Mouse (Mus musculus) cerebellum, adult 8-10 months (tissue): ENCODE data around the gene Defb15.
"Not testable (repeated sequence)": the region's sequence is repeated elsewhere in the genome, so short reads cannot be mapped to it uniquely, and the experiment has no call there.

Experiments used
- DNase-seq: peaks from one replicate; pipeline ENCODE4 v3.0.0; 2022

The Defb15 gene

GRCm38 (mm10) chr8:21932610-21933009 is at the start of gene Defb15:
TSS of gene Defb15 (minus strand) at chr8:21932710.
- DNase-seq: no peak

GRCm38 (mm10) chr8:21981664-21982337 is 49.3 kb upstream of the Defb15 start:
- DNase-seq: peak; percentile 13

- DNase-seq: no peak
These were observed 45.7 kb upstream of the Defb15 start for GRCm38 (mm10) chr8:21978193-21978592.

- no peak for DNase-seq
These were observed 37.0 kb upstream of the Defb15 start, which contains the start of gene Ccdc70 for GRCm38 (mm10) chr8:21969475-21969874. TSS of gene Ccdc70 (plus strand) at chr8:21969775.

GRCm38 (mm10) chr8:21966646-21967045 is 34.1 kb upstream of the Defb15 start:
- DNase-seq: no peak

GRCm38 (mm10) chr8:21958414-21958813 is 25.9 kb upstream of the Defb15 start, which contains the start of gene Fam90a1a:
TSS of gene Fam90a1a (plus strand) at chr8:21958714.
- DNase-seq: no peak

GRCm38 (mm10) chr8:21956336-21956735 is 23.8 kb upstream of the Defb15 start:
- no peak for DNase-seq

- DNase-seq: peak; percentile 3
These were observed 22.8 kb upstream of the Defb15 start for GRCm38 (mm10) chr8:21955321-21955720.

- no peak for DNase-seq
These were observed 15.0 kb upstream of the Defb15 start for GRCm38 (mm10) chr8:21947311-21948017.

- DNase-seq: no peak
These were observed 14.0 kb upstream of the Defb15 start, which contains the start of gene Defb13 for GRCm38 (mm10) chr8:21946462-21946861. TSS of gene Defb13 (plus strand) at chr8:21946762.

GRCm38 (mm10) chr8:21938052-21938451 is 5.5 kb upstream of the Defb15 start, which contains the start of gene Defb35:
TSS of gene Defb35 (plus strand) at chr8:21938352.
- not testable (repeated sequence) for DNase-seq

GRCm38 (mm10) chr8:21930754-21931153 is 1.8 kb downstream of the Defb15 start:
- not testable (repeated sequence) for DNase-seq

GRCm38 (mm10) chr8:21915625-21916024 is 16.9 kb downstream of the Defb15 start:
- DNase-seq: no peak

GRCm38 (mm10) chr8:21912554-21912953 is 20.0 kb downstream of the Defb15 start:
- no peak for DNase-seq

- no peak for DNase-seq
These were observed 20.6 kb downstream of the Defb15 start for GRCm38 (mm10) chr8:21911931-21912330.

- not testable (repeated sequence) for DNase-seq
These were observed 26.2 kb downstream of the Defb15 start, which contains the start of gene Defb11 for GRCm38 (mm10) chr8:21906290-21906689. TSS of gene Defb11 (minus strand) at chr8:21906412.

GRCm38 (mm10) chr8:21885321-21885720 is 47.2 kb downstream of the Defb15 start, which contains the start of gene Defb9:
TSS of gene Defb9 (minus strand) at chr8:21885421.
- DNase-seq: not testable (repeated sequence)
